Mouse (Mus musculus) midbrain, embryonic 10.5 days (tissue): ENCODE results near the gene Pnisr. TPM values are rescaled to one million over a fixed set of nuclear protein-coding genes. Genes with fewer than 3 reads are reported as not detected.
A peak's percentile ranks its signal among the peaks of the same experiment; 100 is the strongest.

Source experiments
- DNase-seq: peaks from one replicate; pipeline ENCODE4 v3.0.0-alpha.2; 2017; ENCODE audit warnings: low spot score
- H3K27ac ChIP-seq: fragments of 300-500 bp; sonication (generic); replicated peaks from 2 replicates; pipeline ENCODE4 v1.5.1; 2016; ENCODE audit warnings: mild to moderate bottlenecking
- H3K27me3 ChIP-seq: fragments of 300-500 bp; sonication (generic); 2 replicates; pipeline ENCODE4 v1.6.1; 2016; ENCODE audit warnings: low read depth, mild to moderate bottlenecking; ENCODE audit not compliant: poor library complexity, severe bottlenecking
- H3K36me3 ChIP-seq: fragments of 300-500 bp; sonication (generic); 2 replicates; pipeline ENCODE4 v1.6.1; 2016; ENCODE audit warnings: mild to moderate bottlenecking, moderate library complexity
- H3K4me1 ChIP-seq: fragments of 300-500 bp; sonication (generic); 2 replicates; pipeline ENCODE4 v1.6.1; 2016
- H3K4me3 ChIP-seq: fragments of 300-500 bp; sonication (generic); 2 replicates; pipeline ENCODE4 v1.5.1; 2016; ENCODE audit warnings: mild to moderate bottlenecking, moderate library complexity
- H3K9me3 ChIP-seq: fragments of 300-500 bp; sonication (generic); replicated peaks from 2 replicates; pipeline ENCODE4 v1.6.1; 2016; ENCODE audit warnings: mild to moderate bottlenecking
- WGBS: fragments of 180-500 bp; shearing (Covaris S2); methylation state at CpG from one replicate; pipeline ENCODE4 v1.1.7; 2016; 5-methylcytosine and 5-hydroxymethylcytosine counted together
- polyA plus RNA-seq: library from polyadenylated mRNA; unstranded; fragments of >200 nt; fragmentation: Nextera tagmentation; extraction: Ambion mirVana; gene quantifications from 2 replicates; pipeline ENCODE4 v1.2.1, GENCODE M21; 2016

The Pnisr gene
- 144 and 163 TPM in 2 replicates for polyA plus RNA-seq

GRCm38 (mm10) chr4:21847481-21848286, at the start of gene Pnisr:
Gene Pnisr, plus strand, starts transcription at chr4:21847583.
- Histone ChIP-seq H3K36me3 (peaks cover 4% of the 10 kb centered on the region; the same call in 1 of the 2 replicates), H3K27ac (peak within 1 kb of the TSS; percentile 98), H3K4me3 (peak within 1 kb of the TSS; percentile 81), H3K9me3 (no peaks in the 10 kb centered on the region), H3K4me1 (peaks cover 18% of the 10 kb centered on the region), H3K27me3 (no peaks in the 10 kb centered on the region)
- DNase-seq = peak; percentile 94
- WGBS = under 1% methylated on average over 50 of the region's 50 CpGs

- no peak for DNase-seq
- whole genome bisulfite sequencing = 98% methylated on average over 1 of the region's 1 CpGs
- H3K36me3 ChIP-seq = peaks cover 82% of the 10 kb centered on the region
- no peaks in the 10 kb centered on the region for H3K4me1 ChIP-seq
- no peak overlapping the region for H3K27ac ChIP-seq
- H3K9me3 ChIP-seq = no peaks in the 10 kb centered on the region
- H3K27me3 ChIP-seq = no peaks in the 10 kb centered on the region
- no peak overlapping the region for H3K4me3 ChIP-seq
Measured at GRCm38 (mm10) chr4:21801013-21801412, 46.4 kb upstream of the Pnisr start.

- DNase-seq = no peak
- WGBS = 87% methylated on average over 2 of the region's 2 CpGs
- H3K36me3 ChIP-seq = peaks cover 81% of the 10 kb centered on the region
Measured at GRCm38 (mm10) chr4:21801620-21802019, 45.8 kb upstream of the Pnisr start.

GRCm38 (mm10) chr4:21807204-21807603, 40.2 kb upstream of the Pnisr start:
- no peak for DNase-seq
- 78% methylated on average over 5 of the region's 5 CpGs for WGBS

More at GRCm38 (mm10) chr4:21801620-21802019, 45.8 kb upstream of the Pnisr start:
- H3K9me3 ChIP-seq = no peaks in the 10 kb centered on the region
- H3K27ac ChIP-seq = no peak overlapping the region
- no peaks in the 10 kb centered on the region for H3K4me1 ChIP-seq
- no peaks in the 10 kb centered on the region for H3K27me3 ChIP-seq
- H3K4me3 ChIP-seq = no peak overlapping the region

GRCm38 (mm10) chr4:21810608-21811007, 36.8 kb upstream of the Pnisr start:
- Histone ChIP-seq H3K9me3 (no peaks in the 10 kb centered on the region), H3K27me3 (no peaks in the 10 kb centered on the region), H3K4me1 (no peaks in the 10 kb centered on the region), H3K27ac (no peak overlapping the region), H3K4me3 (no peak overlapping the region), H3K36me3 (peaks cover 34% of the 10 kb centered on the region)
- DNase-seq = no peak
- WGBS = 89% methylated on average over 3 of the region's 3 CpGs

More at GRCm38 (mm10) chr4:21807204-21807603, 40.2 kb upstream of the Pnisr start:
- Histone ChIP-seq H3K27ac (no peak overlapping the region), H3K4me1 (no peaks in the 10 kb centered on the region), H3K4me3 (no peak overlapping the region), H3K27me3 (no peaks in the 10 kb centered on the region), H3K9me3 (no peaks in the 10 kb centered on the region), H3K36me3 (peaks cover 54% of the 10 kb centered on the region)

GRCm38 (mm10) chr4:21812635-21813034, 34.7 kb upstream of the Pnisr start:
- no peak for DNase-seq

GRCm38 (mm10) chr4:21814029-21814428, 33.4 kb upstream of the Pnisr start:
- H3K27ac ChIP-seq = no peak overlapping the region
- 44% methylated on average over 2 of the region's 2 CpGs for WGBS

More at GRCm38 (mm10) chr4:21812635-21813034, 34.7 kb upstream of the Pnisr start:
- H3K9me3 ChIP-seq = no peaks in the 10 kb centered on the region
- H3K4me3 ChIP-seq = no peak overlapping the region
- WGBS = 94% methylated on average over 6 of the region's 6 CpGs
- no peaks in the 10 kb centered on the region for H3K4me1 ChIP-seq
- H3K36me3 ChIP-seq = peaks cover 50% of the 10 kb centered on the region
- no peaks in the 10 kb centered on the region for H3K27me3 ChIP-seq
- H3K27ac ChIP-seq = no peak overlapping the region

GRCm38 (mm10) chr4:21826616-21827015, 20.8 kb upstream of the Pnisr start:
- 90% methylated on average over 2 of the region's 2 CpGs for WGBS
- no peak overlapping the region for H3K4me3 ChIP-seq
- peaks cover 47% of the 10 kb centered on the region for H3K36me3 ChIP-seq
- no peaks in the 10 kb centered on the region for H3K4me1 ChIP-seq
- no peak for DNase-seq
- H3K27me3 ChIP-seq = no peaks in the 10 kb centered on the region
- no peak overlapping the region for H3K27ac ChIP-seq
- no peaks in the 10 kb centered on the region for H3K9me3 ChIP-seq

More at GRCm38 (mm10) chr4:21814029-21814428, 33.4 kb upstream of the Pnisr start:
- H3K36me3 ChIP-seq = peaks cover 57% of the 10 kb centered on the region
- H3K4me3 ChIP-seq = no peak overlapping the region
- no peaks in the 10 kb centered on the region for H3K9me3 ChIP-seq
- peak; percentile 45 for DNase-seq
- H3K4me1 ChIP-seq = no peaks in the 10 kb centered on the region
- no peaks in the 10 kb centered on the region for H3K27me3 ChIP-seq

- Histone ChIP-seq H3K36me3 (peaks cover 42% of the 10 kb centered on the region), H3K4me3 (no peak overlapping the region), H3K27me3 (no peaks in the 10 kb centered on the region), H3K9me3 (peaks cover 4% of the 10 kb centered on the region; the same call in 1 of the 2 replicates), H3K4me1 (no peaks in the 10 kb centered on the region), H3K27ac (no peak overlapping the region)
- 95% methylated on average over 8 of the region's 8 CpGs for WGBS
- DNase-seq = no peak
Measured at GRCm38 (mm10) chr4:21832844-21833243, 14.5 kb upstream of the Pnisr start.

GRCm38 (mm10) chr4:21848287-21848630, 876 bp downstream of the Pnisr start:
- H3K4me1 ChIP-seq = peaks cover 18% of the 10 kb centered on the region
- under 1% methylated on average over 24 of the region's 24 CpGs for WGBS
- no peaks in the 10 kb centered on the region for H3K9me3 ChIP-seq
- H3K27ac ChIP-seq = peak overlapping the region; percentile 98
- peak; percentile 90 for DNase-seq
- H3K36me3 ChIP-seq = peaks cover 10% of the 10 kb centered on the region
- peak overlapping the region; percentile 81 for H3K4me3 ChIP-seq
- H3K27me3 ChIP-seq = no peaks in the 10 kb centered on the region

GRCm38 (mm10) chr4:21857481-21857880, 10.1 kb downstream of the Pnisr start:
- WGBS = 88% methylated on average over 1 of the region's 1 CpGs
- no peaks in the 10 kb centered on the region for H3K4me1 ChIP-seq
- H3K36me3 ChIP-seq = peaks cover 95% of the 10 kb centered on the region
- DNase-seq = no peak
- H3K4me3 ChIP-seq = no peak overlapping the region
- H3K27ac ChIP-seq = no peak overlapping the region
- H3K9me3 ChIP-seq = no peaks in the 10 kb centered on the region
- no peaks in the 10 kb centered on the region for H3K27me3 ChIP-seq

GRCm38 (mm10) chr4:21865226-21865625, 17.8 kb downstream of the Pnisr start:
- no peak for DNase-seq
- H3K36me3 ChIP-seq = peaks cover 98% of the 10 kb centered on the region
- no peak overlapping the region for H3K4me3 ChIP-seq
- 95% methylated on average over 1 of the region's 1 CpGs for WGBS
- H3K27me3 ChIP-seq = no peaks in the 10 kb centered on the region
- no peak overlapping the region for H3K27ac ChIP-seq
- H3K9me3 ChIP-seq = no peaks in the 10 kb centered on the region
- no peaks in the 10 kb centered on the region for H3K4me1 ChIP-seq

- peak overlapping the region; percentile 71 for H3K4me3 ChIP-seq
- peaks cover 37% of the 10 kb centered on the region for H3K36me3 ChIP-seq
- no peak for DNase-seq
- no peaks in the 10 kb centered on the region for H3K27me3 ChIP-seq
- H3K27ac ChIP-seq = no peak overlapping the region; the same call in 1 of the 2 replicates
- peaks cover 6% of the 10 kb centered on the region; the same call in 1 of the 2 replicates for H3K4me1 ChIP-seq
- WGBS = 47% methylated on average over 6 of the region's 6 CpGs
- H3K9me3 ChIP-seq = no peaks in the 10 kb centered on the region
Measured at GRCm38 (mm10) chr4:21878776-21879175, 31.4 kb downstream of the Pnisr start.
